Mouse (Mus musculus): ENCODE results near the gene Kcnc4.

Gene Kcnc4

DNA sequence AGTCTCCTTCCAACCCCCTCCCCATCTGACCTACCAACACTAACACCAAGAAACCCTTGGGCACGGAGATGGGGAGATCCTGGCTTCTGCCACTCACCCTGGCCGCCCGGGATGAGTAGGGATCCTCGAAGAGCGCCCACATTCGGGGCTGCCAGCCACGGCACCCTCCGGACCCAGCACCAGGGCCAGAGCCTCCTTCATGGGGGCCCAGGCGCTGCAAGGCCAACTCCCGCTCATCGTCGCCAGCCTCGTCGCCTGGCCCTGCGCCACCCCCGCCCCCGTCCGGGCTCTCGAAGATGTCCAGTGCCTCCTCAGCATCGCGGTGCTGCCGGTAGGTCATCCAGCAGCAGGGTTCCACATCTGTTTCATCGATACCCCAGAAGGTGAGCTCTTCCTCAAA lies 1.2 kb downstream of the Kcnc4 start:
- DNase-seq, result peak in 1 of 2 experiments; percentile 47

- no peak for DNase-seq
Observed at GRCm38 (mm10) chr3:107454280-107454679, 5.1 kb downstream of the Kcnc4 start.

DNA sequence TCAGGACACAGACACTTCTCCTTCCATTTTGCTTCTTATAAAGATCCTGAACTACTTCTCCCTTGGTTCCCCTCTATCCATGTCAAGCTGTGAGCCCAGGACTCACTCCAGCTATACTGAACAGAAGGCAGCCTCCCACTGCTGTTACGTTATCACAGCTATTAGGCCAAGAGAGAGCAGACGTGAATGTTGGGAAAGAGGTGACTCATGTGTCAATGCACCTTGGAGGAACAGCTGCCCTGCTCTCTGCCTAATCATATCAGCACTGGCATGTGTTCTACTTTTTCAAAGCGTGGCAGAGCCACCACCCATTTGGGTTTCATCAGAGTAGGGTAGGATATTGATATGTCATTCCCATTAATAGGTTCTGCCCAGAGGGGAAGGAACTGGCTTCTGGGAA lies 12.5 kb downstream of the Kcnc4 start:
- DNase-seq, result no peak

DNA sequence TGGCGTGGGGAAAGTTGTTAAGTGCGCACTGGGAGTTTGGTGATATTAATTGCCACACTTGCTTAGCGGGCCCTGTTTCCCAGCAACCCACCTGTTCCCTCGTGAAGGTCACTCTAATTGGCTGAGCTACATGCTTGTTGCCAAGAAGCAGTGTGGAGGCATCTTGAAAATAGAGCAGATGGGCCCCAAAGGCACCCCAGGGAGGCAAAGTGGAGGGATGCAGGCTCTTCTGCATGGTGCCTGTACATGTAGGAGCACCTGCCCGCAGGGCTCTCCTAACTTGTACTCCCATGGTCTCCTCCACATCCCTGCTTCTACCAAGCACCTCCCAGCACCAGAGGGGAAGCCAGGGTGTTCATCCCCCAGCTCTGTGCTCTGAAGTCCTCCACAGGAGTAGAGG lies 15.5 kb downstream of the Kcnc4 start:
- peak in 1 of 2 experiments; percentile 19 for DNase-seq

- DNase-seq, result no peak
Observed at GRCm38 (mm10) chr3:107442191-107442590, 17.2 kb downstream of the Kcnc4 start.

DNA sequence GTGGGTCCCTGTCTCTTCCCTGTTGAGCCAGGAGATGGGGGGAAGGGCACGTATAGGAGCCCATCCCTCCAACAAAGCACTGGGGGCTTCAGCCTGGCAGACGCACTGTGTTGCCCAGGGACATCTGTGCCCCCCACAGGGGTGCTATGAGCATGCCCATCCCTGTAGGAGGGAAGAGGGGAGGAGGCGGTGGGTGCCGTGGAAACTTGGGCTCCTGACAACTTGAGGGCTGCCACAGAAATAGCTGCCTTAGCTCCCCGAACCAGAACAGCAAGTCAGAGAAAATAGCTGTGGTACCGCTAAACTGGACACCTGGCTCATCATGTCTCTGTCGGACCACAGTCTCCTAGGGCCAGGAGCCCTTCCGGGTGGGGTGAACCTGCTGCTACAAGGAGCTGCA lies 18.0 kb downstream of the Kcnc4 start:
- DNase-seq, result no peak

GRCm38 (mm10) chr3:107439280-107439679 lies 20.1 kb downstream of the Kcnc4 start:
- DNase-seq, result no peak

DNA sequence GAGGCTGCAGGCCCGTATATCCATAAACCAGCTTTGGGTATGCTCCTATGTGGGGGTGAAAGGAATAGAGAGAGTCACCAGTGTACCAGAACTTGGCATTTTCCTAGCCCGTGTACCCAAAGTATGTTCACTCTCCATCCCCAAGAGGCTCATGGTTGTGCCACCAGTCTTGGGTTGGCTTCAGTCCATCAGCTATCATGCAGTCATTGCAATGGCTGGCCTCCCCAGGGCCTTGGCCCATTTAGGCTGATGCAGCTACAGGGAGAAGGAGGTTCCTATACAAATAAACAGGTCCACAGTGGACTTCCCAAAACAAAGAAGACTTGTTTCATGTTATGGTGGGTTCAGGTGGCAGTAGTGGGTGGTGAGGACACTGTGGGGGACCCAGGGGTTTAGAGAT lies 21.7 kb downstream of the Kcnc4 start:
- no peak for DNase-seq

DNA sequence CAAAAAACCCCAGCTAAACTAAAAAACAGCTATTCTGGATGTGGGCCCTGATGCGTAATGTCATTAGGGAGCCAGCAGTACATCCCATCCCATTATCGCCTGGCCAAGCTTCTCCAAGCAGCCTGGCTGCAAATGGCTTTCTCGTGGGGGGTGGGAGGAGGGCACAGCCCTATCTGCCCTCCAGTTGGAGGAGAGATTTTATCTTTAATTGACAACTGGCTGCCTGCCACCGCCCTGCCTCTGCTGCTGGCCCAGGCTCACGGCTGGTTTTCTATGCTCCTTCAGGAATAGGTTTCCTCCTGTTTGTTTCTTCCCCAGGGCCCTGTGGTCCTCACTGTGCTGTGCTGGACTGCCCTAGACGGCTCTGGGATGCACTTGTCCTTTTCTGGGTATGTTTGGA lies 22.9 kb downstream of the Kcnc4 start:
- DNase-seq, result peak in 1 of 2 experiments; percentile 25

GRCm38 (mm10) chr3:107433614-107434013 lies 25.7 kb downstream of the Kcnc4 start:
- no peak for DNase-seq

DNA sequence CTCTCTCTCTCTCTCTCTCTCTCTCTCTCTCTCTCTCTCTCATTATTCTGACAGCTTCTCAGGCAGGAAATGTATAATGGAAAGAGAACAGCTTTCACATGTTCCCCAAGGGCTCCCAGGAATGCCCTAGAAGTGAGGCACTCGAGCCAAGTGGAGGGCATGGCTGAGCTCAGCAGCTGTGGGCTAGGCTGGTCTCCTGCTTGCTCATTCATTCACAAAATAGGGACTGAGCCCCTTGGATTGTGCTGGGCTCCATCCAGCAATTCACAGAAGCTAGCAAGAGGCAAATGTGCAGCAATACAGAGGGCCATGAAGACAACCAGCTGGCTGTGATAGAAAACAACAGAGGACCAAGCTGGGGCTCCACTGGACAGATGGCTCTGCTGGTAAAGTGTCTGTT lies 28.1 kb downstream of the Kcnc4 start:
- DNase-seq, result no peak

DNA sequence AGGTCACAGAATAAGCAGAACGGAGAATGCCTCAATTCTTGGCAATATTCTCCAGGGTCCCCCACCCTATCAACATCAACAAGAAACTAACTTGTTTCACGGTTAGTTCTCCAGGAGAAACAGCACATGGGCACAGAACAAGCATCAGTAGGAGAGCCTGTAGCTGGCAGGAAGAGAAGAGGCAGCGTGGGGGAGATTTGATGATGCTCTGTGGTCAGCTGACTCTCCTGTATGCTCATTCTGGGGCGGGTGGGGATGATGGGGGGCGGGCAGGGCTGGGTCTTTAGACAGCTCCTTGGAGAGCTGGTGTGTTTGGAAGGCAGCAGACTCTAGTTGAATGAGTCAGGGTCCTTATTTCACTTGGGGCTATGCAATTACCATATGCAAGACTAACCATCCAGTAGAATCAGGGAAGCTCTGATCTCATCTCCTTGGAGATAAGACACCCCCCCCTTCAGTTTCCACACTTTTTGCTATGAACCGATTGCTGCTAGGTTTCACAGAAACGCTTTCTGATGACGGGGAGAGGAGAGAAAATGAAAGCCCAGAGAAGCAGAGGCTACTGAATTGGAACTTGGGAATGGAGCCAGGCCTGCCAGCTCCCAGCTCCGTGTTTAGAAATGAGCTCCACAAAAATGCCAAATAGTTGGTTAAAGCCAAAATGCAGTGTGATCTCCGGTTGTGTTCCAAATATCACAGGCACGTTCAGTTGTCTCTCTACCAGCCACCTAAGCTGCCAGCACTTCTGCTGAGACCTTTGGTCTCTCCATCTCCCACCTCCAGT lies 34.9 kb downstream of the Kcnc4 start:
- DNase-seq, result no peak

- no peak for DNase-seq
Observed at GRCm38 (mm10) chr3:107420156-107420555, 39.2 kb downstream of the Kcnc4 start.

DNA sequence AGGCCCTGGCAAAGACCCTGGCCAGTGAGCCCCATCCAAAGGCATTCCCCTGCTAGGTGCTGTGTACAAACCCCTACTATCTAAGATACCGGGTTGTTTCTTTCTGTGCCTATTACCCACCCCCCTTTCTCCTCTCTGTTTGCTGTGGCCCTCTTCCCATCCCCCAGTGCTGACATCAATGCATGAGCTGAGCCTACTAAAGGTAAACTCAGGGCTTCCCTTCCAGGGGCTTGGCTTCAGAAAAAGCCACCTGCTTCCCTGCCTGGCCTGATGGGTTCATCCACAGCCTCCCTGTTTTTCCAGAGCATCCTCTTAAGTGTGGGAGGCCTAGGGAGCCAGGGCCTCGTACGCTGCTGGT lies 42.1 kb downstream of the Kcnc4 start:
- no peak for DNase-seq

GRCm38 (mm10) chr3:107416541-107417286 lies 42.6 kb downstream of the Kcnc4 start:
- no peak for DNase-seq

DNA sequence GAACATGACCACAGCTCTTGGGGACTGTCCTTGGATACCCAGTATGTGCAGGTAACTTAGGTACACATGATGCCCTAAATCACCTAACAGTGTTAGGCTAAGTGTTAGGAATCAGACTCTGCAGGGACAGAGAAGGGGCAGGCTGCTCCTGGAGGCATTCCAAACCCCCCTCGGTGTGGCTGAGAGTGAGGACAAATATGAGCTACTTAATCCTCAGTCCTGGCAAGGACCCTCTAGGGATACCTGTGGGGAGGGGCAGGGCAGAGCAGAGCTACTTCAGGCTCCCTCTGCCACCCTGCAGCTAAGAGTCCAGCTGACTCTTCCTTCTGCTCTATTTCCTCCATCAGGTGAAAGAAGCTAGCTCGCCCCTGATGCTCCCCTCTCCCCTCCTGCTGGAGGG lies 46.3 kb downstream of the Kcnc4 start:
- DNase-seq, result peak; percentile 67 to 69

- peak in 1 of 2 experiments; percentile 19 for DNase-seq
Observed at GRCm38 (mm10) chr3:107412509-107412908, 46.8 kb downstream of the Kcnc4 start.

- DNase-seq, result no peak
Observed at GRCm38 (mm10) chr3:107411669-107412068, 47.7 kb downstream of the Kcnc4 start.

- no peak for DNase-seq
Observed at GRCm38 (mm10) chr3:107401401-107401800, 58.0 kb downstream of the Kcnc4 start.

DNA sequence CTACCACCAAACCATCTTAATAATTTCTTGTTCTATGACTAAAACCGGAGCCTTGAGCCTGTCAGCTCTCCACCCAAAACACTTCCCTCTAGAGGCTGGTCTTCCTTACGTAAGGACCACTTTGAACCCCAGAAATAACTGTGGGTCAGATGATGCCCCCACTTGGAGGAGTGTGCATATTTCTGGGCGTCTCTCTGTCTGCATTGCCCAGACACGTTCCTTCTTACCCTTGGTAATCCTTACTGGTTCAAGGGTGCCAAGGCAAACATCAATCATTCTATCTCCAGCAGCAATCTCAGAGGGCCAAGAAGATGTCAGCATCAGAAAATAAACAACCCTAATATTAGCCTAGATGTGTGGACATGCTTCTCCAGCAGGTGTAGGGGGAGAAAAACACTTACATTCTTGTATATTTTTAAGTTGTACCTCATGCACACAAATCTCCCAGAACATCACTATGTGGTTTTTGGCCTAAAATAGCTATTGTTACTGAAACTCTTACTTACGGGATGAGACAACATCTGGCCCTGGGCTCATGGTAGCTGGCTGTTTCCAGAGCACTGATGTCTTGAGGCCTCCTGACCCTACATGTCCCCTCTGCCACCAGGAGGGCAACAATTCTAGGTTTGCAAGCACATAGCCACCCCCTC lies 59.2 kb downstream of the Kcnc4 start:
- no peak for DNase-seq

- DNase-seq, result no peak
Observed at GRCm38 (mm10) chr3:107391198-107391597, 68.2 kb downstream of the Kcnc4 start.

All from cerebellum, postnatal 36 days (tissue).